Mouse (Mus musculus) thymus, adult 2 months (tissue): ENCODE data around the gene Rnf20. TPM values are rescaled to one million over a fixed set of nuclear protein-coding genes. Genes with fewer than 3 reads are reported as not detected.

Source experiments
- DNase-seq: peaks from one replicate; pipeline ENCODE4 v3.0.0; 2021
- H3K27ac ChIP-seq: fragments of 200-500 bp; 2 replicates; pipeline ENCODE4 v1.5.1; 2012; ENCODE audit warnings: low read length, control low read depth; ENCODE audit not compliant: control insufficient read depth, insufficient read depth
- H3K27me3 ChIP-seq: fragments of 200-500 bp; 2 replicates; pipeline ENCODE4 v1.6.1; 2012; ENCODE audit warnings: mild to moderate bottlenecking, low read length, moderate library complexity, mixed read lengths; ENCODE audit not compliant: control insufficient read depth, insufficient read depth
- H3K36me3 ChIP-seq: fragments of 200-500 bp; 2 replicates; pipeline ENCODE4 v1.6.1; 2012; ENCODE audit warnings: mild to moderate bottlenecking, low read length, moderate library complexity; ENCODE audit not compliant: control insufficient read depth, insufficient read depth
- H3K4me1 ChIP-seq: fragments of 200-500 bp; replicated peaks from 2 replicates; pipeline ENCODE4 v1.6.1; 2012; ENCODE audit warnings: low read length; ENCODE audit not compliant: control insufficient read depth, insufficient read depth
- H3K4me3 ChIP-seq: fragments of 200-500 bp; 2 replicates; pipeline ENCODE4 v1.5.1; 2012; ENCODE audit warnings: mild to moderate bottlenecking, low read length, control low read depth, moderate library complexity; ENCODE audit not compliant: control insufficient read depth, insufficient read depth
- CTCF ChIP-seq: fragments of 200-500 bp; IDR thresholded peaks from 2 replicates; pipeline ENCODE4 v1.5.1; 2012; ENCODE audit warnings: mild to moderate bottlenecking, control low read depth, low read length, moderate library complexity, borderline replicate concordance; ENCODE audit not compliant: control insufficient read depth, poor library complexity, insufficient read depth; ENCODE audit errors: extremely low read depth
- POLR2A ChIP-seq: fragments of 200-500 bp; IDR thresholded peaks from 2 replicates; pipeline ENCODE4 v1.6.1; 2012; ENCODE audit warnings: mild to moderate bottlenecking, low read length, control low read depth, moderate library complexity; ENCODE audit not compliant: control insufficient read depth, poor library complexity, insufficient read depth; ENCODE audit errors: extremely low read depth
- WGBS: fragments of 180-500 bp; shearing (Covaris S2); methylation state at CpG from one replicate; pipeline ENCODE4 v1.1.7; 2018; 5-methylcytosine and 5-hydroxymethylcytosine counted together
- polyA plus RNA-seq: library from polyadenylated mRNA; depleted of rRNA; stranded (reverse); fragments of >200 nt; gene quantifications from 2 replicates; pipeline ENCODE4 v1.2.3, GENCODE M21; 2012; rRNA removed

Gene Rnf20
- polyA plus RNA-seq, 1 experiment: 34.6 TPM

DNA sequence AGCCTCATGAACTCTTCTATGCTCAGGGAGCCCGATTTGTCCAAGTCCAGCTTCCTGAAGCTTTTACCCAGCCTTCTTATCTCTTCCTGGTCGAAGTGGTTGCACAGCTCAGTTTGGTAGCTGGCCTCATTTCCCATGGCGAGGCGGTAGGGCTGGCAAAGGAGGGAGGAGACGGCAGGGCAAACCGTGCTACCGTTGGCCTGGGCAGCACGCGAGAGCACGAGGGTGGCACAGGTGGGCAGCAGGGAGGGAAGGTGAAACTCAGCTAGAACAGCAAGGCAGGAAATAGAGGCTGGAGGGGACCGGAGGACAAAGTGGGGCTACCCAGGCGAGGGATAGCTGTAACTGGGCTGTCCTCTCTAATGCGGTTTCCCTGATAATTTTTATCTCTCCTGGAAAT lies 50.0 kb downstream of the Rnf20 start, which contains the start of gene Ppp3r2:
Gene Ppp3r2 (minus strand): TSS at position 213 of the 400 bp plus-strand sequence.
- no peak within 1 kb of the TSS for H3K4me3 ChIP-seq
- no peaks in the 10 kb centered on the region for H3K27me3 ChIP-seq
- no peak for DNase-seq
- 87% methylated on average over 13 of the region's 13 CpGs for WGBS
- no peak within 1 kb of the TSS for H3K27ac ChIP-seq
- no peaks in the 10 kb centered on the region for H3K36me3 ChIP-seq
- TF ChIP-seq POLR2A: no peak
- TF ChIP-seq CTCF: no peak
- H3K4me1 ChIP-seq: no peaks in the 10 kb centered on the region

DNA sequence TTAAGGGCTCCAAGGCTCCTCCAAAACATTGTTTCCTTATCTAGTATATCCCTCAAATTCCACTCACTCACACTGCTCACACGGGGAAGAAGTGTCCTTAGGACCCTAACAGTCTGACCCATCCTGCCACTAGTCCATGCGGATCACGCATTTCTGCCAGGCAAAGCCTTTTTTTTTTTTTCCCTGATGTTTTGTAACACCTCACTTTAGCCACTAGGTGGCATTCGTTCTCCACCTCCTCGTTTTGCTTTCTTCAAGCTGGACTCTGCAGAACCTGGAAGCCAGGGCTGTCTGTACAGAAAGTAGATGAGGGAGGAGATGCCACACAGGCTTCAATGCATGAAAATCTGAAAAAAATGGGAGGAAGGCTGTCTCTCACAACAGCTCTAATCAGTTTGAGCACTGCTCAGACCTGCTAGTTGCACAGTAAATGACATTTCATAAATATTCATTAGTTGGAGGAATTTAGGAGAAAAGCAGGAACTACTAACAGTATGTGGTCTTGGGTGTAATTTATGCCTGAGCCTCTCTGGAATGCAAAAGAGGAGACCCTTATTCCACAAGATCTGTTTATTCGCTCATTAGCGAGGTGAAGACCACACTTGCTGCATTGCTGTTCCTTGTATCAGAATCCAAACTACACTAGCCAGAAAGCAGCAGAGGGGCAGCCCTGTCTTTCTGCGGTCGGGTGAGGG lies 56.9 kb downstream of the Rnf20 start:
- no peak overlapping the region for H3K27ac ChIP-seq
- H3K4me1 ChIP-seq: no peaks in the 10 kb centered on the region
- no peak overlapping the region for H3K4me3 ChIP-seq
- 29% methylated on average over 9 of the region's 9 CpGs for WGBS
- H3K27me3 ChIP-seq: no peaks in the 10 kb centered on the region
- no peaks in the 10 kb centered on the region for H3K36me3 ChIP-seq
- TF ChIP-seq CTCF: no peak
- TF ChIP-seq POLR2A: no peak
- peak; percentile 8 for DNase-seq

DNA sequence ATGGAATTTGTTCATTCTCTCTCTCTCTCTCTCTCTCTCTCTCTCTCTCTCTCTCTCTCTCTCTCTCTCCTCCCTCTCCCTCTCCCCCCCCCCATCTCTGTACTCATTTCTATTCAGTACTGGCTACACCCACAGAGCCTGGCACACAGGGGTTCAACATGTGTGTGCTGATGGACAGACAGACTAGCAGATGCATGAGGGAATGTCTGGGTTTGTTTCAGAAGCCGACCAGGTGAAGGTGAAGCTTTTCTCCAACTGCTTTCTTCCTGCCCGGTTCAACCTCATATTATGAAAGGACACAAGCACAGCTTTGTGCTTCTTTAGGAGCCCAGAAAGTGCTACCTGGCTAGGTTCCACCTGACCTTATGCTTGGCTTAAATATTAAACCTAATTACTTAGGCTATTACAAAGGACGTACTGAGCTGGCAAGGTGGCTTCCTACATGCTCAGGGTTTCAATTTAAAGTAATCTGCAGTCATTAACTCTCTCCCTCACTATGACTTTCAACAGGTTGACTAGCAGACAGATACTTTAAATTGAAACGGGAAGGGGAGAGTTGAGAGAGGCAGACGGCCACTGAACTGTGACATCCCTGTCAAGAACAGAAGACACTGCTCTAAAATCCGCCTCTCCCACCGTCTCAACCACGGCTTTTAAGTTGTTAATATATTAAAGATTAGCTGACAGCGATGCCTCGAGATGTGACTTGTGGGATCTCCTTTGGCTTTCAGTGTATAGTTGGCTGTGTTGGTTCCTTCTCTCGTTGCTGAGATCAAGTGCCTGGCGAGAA lies 59.8 kb downstream of the Rnf20 start:
- no peaks in the 10 kb centered on the region for H3K27me3 ChIP-seq
- TF ChIP-seq POLR2A: no peak
- no peak for TF ChIP-seq CTCF
- 89% methylated on average over 12 of the region's 12 CpGs for WGBS
- H3K27ac ChIP-seq: no peak overlapping the region
- no peak overlapping the region for H3K4me3 ChIP-seq
- no peak for DNase-seq
- no peaks in the 10 kb centered on the region for H3K36me3 ChIP-seq
- H3K4me1 ChIP-seq: no peaks in the 10 kb centered on the region

Other genes starting within 250 kb of the Rnf20 start
- gene Acnat2, start 223.9 kb upstream of the Rnf20 start, polyA plus RNA-seq: not detected in 2 replicates
- 0.19 TPM in 1 of 2 replicates, not detected in the other for gene Acnat1, start 158.1 kb upstream of the Rnf20 start, polyA plus RNA-seq
- gene Baat, start 125.4 kb upstream of the Rnf20 start, polyA plus RNA-seq: 0.14 TPM in 1 of 2 replicates, not detected in the other
- 3.7 and 4.2 TPM in 2 replicates for gene Mrpl50, start 110.9 kb upstream of the Rnf20 start, polyA plus RNA-seq
- gene Zfp189, start 110.8 kb upstream of the Rnf20 start, polyA plus RNA-seq: 1.7 and 1.9 TPM in 2 replicates
- 3.7 and 4.2 TPM in 2 replicates for gene Aldob, start 82.5 kb upstream of the Rnf20 start, polyA plus RNA-seq
- gene Tmem246, start 34.1 kb upstream of the Rnf20 start, polyA plus RNA-seq: 8.4 and 12.1 TPM in 2 replicates
- gene Ppp3r2, start 50.0 kb downstream of the Rnf20 start, polyA plus RNA-seq: 0.03 TPM in 1 of 2 replicates, not detected in the other
- 0.05 and 0.08 TPM in 2 replicates for gene Grin3a, start 213.7 kb downstream of the Rnf20 start, polyA plus RNA-seq